ENCODE assay signal across 7 mouse cellular contexts in genomic region chr9:72532381-72533088, GRCm38 (mm10). TPM values are rescaled to one million over a fixed set of nuclear protein-coding genes. Genes with fewer than 3 reads are reported as not detected.
A peak's percentile ranks its signal among the peaks of the same experiment; 100 is the strongest.
DNase-seq lines count a peak whose midpoint lies in the region; ATAC-seq and TF ChIP-seq lines count a peak whose summit lies in the region.

No protein-coding gene starts in this region.

- no peak for TF ChIP-seq POLR2A in small intestine, adult 2 months (IDR thresholded peaks at IDR 0.05; ENCODE audit: low read depth, low read length)

- no peaks in the 10 kb centered on the region for H3K9me3 ChIP-seq in limb, embryonic 11.5 days (ENCODE audit: control insufficient read depth, low read length)
- H3K9me3 ChIP-seq in midbrain, embryonic 12.5 days = no peaks in the 10 kb centered on the region

- under 1% methylated on average over 48 of the region's 55 CpGs for WGBS in limb, embryonic 11.5 days
- WGBS in midbrain, embryonic 12.5 days = 2% methylated on average over 34 of the region's 55 CpGs
- WGBS in small intestine, adult 2 months = 1% methylated on average over 53 of the region's 55 CpGs

- peaks cover 5% of the 10 kb centered on the region; the same call in 1 of the 2 replicates for H3K4me1 ChIP-seq in limb, embryonic 11.5 days (ENCODE audit: control insufficient read depth, insufficient read depth, low read length)
- H3K4me1 ChIP-seq in midbrain, embryonic 12.5 days = peaks cover 14% of the 10 kb centered on the region
- peaks cover 2% of the 10 kb centered on the region; the same call in 1 of the 2 replicates for H3K4me1 ChIP-seq in small intestine, adult 2 months (ENCODE audit: control insufficient read depth, insufficient read depth, insufficient read length, low read length)

- peak overlapping the region; percentile 96 for H3K9ac ChIP-seq in limb, embryonic 11.5 days (ENCODE audit: low read length)
- H3K9ac ChIP-seq in midbrain, embryonic 12.5 days (replicated peaks) = peak overlapping the region; percentile 93

- no peak for TF ChIP-seq CTCF in small intestine, adult 2 months (IDR thresholded peaks at IDR 0.05; ENCODE audit: extremely low read depth, insufficient read length, insufficient replicate concordance, low read depth, low read length)

- peak; percentile 63 for DNase-seq in adrenal gland, postnatal 10 days
- peak; percentile 82 for DNase-seq in embryo, embryonic 9.5 days (ENCODE audit: extremely low spot score)
- peak; percentile 25 to 55 for DNase-seq in gastrocnemius, postnatal 4 days (ENCODE audit: low spot score in 2 of 2)
- DNase-seq in kidney, adult 11 months = peak; percentile 41
- peak; percentile 81 for DNase-seq in limb, embryonic 11.5 days (ENCODE audit: low spot score)

- no peaks in the 10 kb centered on the region for H3K27me3 ChIP-seq in limb, embryonic 11.5 days (ENCODE audit: control insufficient read depth, insufficient read depth, low read length)
- H3K27me3 ChIP-seq in midbrain, embryonic 12.5 days = no peaks in the 10 kb centered on the region
- H3K27me3 ChIP-seq in small intestine, adult 2 months (ENCODE audit: control insufficient read depth, insufficient read depth, low read length) = no peaks in the 10 kb centered on the region

- H3K4me2 ChIP-seq in limb, embryonic 11.5 days (ENCODE audit: low read depth, severe bottlenecking) = peak overlapping the region; percentile 74
- H3K4me2 ChIP-seq in midbrain, embryonic 12.5 days (replicated peaks) = peak overlapping the region; percentile 66

- peak overlapping the region; percentile 79 for H3K4me3 ChIP-seq in limb, embryonic 11.5 days (ENCODE audit: low read depth, low read length)
- H3K4me3 ChIP-seq in midbrain, embryonic 12.5 days = peak overlapping the region; percentile 73
- peak overlapping the region; percentile 86 for H3K4me3 ChIP-seq in small intestine, adult 2 months (ENCODE audit: low read depth, low read length)

- peak overlapping the region; percentile 98 for H3K27ac ChIP-seq in limb, embryonic 11.5 days (replicated peaks; ENCODE audit: low read depth, low read length)
- peak overlapping the region; percentile 100 for H3K27ac ChIP-seq in midbrain, embryonic 12.5 days (replicated peaks)
- H3K27ac ChIP-seq in small intestine, adult 2 months (ENCODE audit: insufficient read depth, low read depth, low read length) = peak overlapping the region; percentile 78

- H3K36me3 ChIP-seq in limb, embryonic 11.5 days (ENCODE audit: control insufficient read depth, insufficient read depth, low read length) = no peaks in the 10 kb centered on the region
- no peaks in the 10 kb centered on the region for H3K36me3 ChIP-seq in midbrain, embryonic 12.5 days
- no peaks in the 10 kb centered on the region for H3K36me3 ChIP-seq in small intestine, adult 2 months (ENCODE audit: control insufficient read depth, insufficient read depth, low read length)

- peak; percentile 55 for ATAC-seq in limb, embryonic 11.5 days (ENCODE audit: insufficient number of reproducible peaks, low FRiP score, low TSS enrichment, low read depth)
- ATAC-seq in midbrain, embryonic 12.5 days (ENCODE audit: low FRiP score, low read depth) = peak; percentile 55

RNA-seq across cellular contexts. Expression of gene Rfx7, which starts 0.5 kb away (rescaled TPM):
- 10 to 100 TPM; 20.8 to 28.4 TPM for total RNA-seq in adrenal gland, postnatal 10 days (2021)
- 10 to 100 TPM; 38.9 to 39.0 TPM for total RNA-seq in gastrocnemius, postnatal 4 days (2021)
- 18.4 and 19.8 TPM in 2 replicates for polyA plus RNA-seq in limb, embryonic 11.5 days (2014; fragmentation: Nextera tagmentation; extraction: Ambion mirVana)
- 25.0 and 25.5 TPM in 2 replicates for polyA plus RNA-seq in midbrain, embryonic 12.5 days (2016; fragmentation: Nextera tagmentation; extraction: Ambion mirVana)
- polyA plus RNA-seq in small intestine, adult 2 months (2012; rRNA removed) = 2.0 and 4.7 TPM in 2 replicates

RNA-seq across cellular contexts. Expression of gene Tex9, which starts 40.5 kb away (rescaled TPM):
- total RNA-seq in adrenal gland, postnatal 10 days (2021) = 10 to 100 TPM in 1 of 2 experiments, 1 to 10 TPM in 1; 6.5 to 11.1 TPM
- total RNA-seq in gastrocnemius, postnatal 4 days (2021) = 1 to 10 TPM; 4.0 to 5.3 TPM
- 53.8 and 55.7 TPM in 2 replicates for polyA plus RNA-seq in limb, embryonic 11.5 days (2014; fragmentation: Nextera tagmentation; extraction: Ambion mirVana)
- 60.9 and 72.0 TPM in 2 replicates for polyA plus RNA-seq in midbrain, embryonic 12.5 days (2016; fragmentation: Nextera tagmentation; extraction: Ambion mirVana)
- polyA plus RNA-seq in small intestine, adult 2 months (2012; rRNA removed) = 0.13 and 0.85 TPM in 2 replicates

Comparison
In these comparisons a context has a peak if more than half of its experiments do, and no peak if none do; other contexts are left out.
1. Peak in every context shown above with its lines: DNase-seq, ATAC-seq, H3K4me3 ChIP-seq and H3K27ac ChIP-seq.
2. RNA of gene Tex9, which starts 40.5 kb away (polyA plus RNA-seq): 60.9 to 72.0 TPM in midbrain, embryonic 12.5 days and 53.8 to 55.7 TPM in limb, embryonic 11.5 days; 0.13 to 0.85 TPM in small intestine, adult 2 months; every median in the first group is over 10 times any median in the second.